In the genomic region with DNA sequence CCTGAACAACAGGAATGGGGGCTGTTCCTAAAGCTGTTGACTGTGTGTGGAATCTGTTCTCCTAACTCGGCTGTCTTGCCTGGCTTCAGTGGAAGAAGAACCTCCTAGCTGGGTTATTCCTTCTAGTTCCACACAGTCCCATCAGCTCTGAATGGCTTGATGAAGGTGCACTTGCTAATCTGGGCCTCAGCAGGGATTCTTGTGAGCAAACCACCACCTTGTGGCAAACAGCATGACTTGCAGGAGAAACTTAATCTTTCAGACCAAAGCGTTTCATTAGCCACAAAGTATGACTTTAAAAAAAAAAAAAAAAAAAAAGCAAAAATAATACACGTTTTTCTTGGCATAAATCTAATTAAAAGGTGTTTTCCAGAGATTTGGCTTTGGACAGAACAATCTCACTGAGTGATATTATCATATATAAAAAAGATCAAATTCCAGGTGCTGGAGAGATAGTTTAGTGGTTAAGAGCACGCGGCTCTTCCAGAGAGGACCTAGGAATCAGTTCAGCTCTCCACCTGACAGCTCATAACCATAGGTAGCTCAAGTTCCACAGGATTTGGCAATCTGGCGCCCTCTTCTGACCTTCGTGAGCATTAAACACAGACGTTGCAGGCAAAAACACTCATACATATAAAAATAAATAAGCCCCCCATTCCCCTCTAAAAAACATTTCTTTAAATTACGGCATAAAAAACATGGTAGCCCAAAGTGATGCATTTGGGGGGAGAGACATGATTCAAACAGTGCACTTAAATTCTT, we compare ENCODE assay signal across 8 mouse cellular contexts. TPM values are rescaled to one million over a fixed set of nuclear protein-coding genes. Genes with fewer than 3 reads are reported as not detected.
DNase-seq lines count a peak whose midpoint lies in the region; ATAC-seq and TF ChIP-seq lines count a peak whose summit lies in the region.
"Had no signal": no experiment of that assay in that cellular context is flagged by ENCODE, and none has a peak within 500 bp of the region (broad histone marks: within the 10 kb centered on the region; RNA-seq: fewer than 3 reads in every experiment).

No protein-coding gene starts in this region.

- H3K4me3 ChIP-seq in intestine, embryonic 16.5 days (ENCODE audit: low read length), result no peak overlapping the region
- no peak overlapping the region for H3K4me3 ChIP-seq in intestine, embryonic 15.5 days (replicated peaks)
- H3K4me3 ChIP-seq in ES-E14 (ENCODE audit: insufficient read depth in 1 of 2, low read depth in 1 of 2, low read length in 2 of 2, poor library complexity in 1 of 2, severe bottlenecking in 1 of 2), result no peak overlapping the region
- H3K4me3 ChIP-seq: liver, embryonic 15.5 days had no signal

- H3K9ac ChIP-seq in intestine, embryonic 16.5 days (ENCODE audit: low read depth, low read length), result no peak overlapping the region
- no peak overlapping the region for H3K9ac ChIP-seq in intestine, embryonic 15.5 days
- H3K9ac ChIP-seq in ES-E14 (ENCODE audit: insufficient read depth, low read depth, low read length, poor library complexity, severe bottlenecking), result no peak overlapping the region
- H3K9ac ChIP-seq: liver, embryonic 15.5 days had no signal

- in situ Hi-C loops in ES-E14 (cut with MboI; ENCODE audit: low sequenced_read_pairs in 2 of 2, unreplicated experiment in 2 of 2), result no loop called here

- H3K4me2 ChIP-seq in intestine, embryonic 16.5 days (ENCODE audit: low read depth, low read length), result no peak overlapping the region
- no peak overlapping the region for H3K4me2 ChIP-seq in intestine, embryonic 15.5 days (replicated peaks)
- H3K4me2 ChIP-seq: liver, embryonic 15.5 days had no signal

- ATAC-seq in intestine, embryonic 16.5 days, result 0 out of 2 replicates have a peak, but pooled peaks have one; percentile 41
- ATAC-seq in intestine, embryonic 15.5 days, result no peak

- H3K36me3 ChIP-seq in intestine, embryonic 16.5 days (ENCODE audit: control insufficient read depth, insufficient read depth, low read length), result no peaks in the 10 kb centered on the region
- no peaks in the 10 kb centered on the region for H3K36me3 ChIP-seq in intestine, embryonic 15.5 days
- no peaks in the 10 kb centered on the region for H3K36me3 ChIP-seq in ES-E14 (ENCODE audit: control insufficient read depth, insufficient read depth, low read length, poor library complexity, severe bottlenecking)
- H3K36me3 ChIP-seq: liver, embryonic 15.5 days had no signal

- no peak overlapping the region for H3K27ac ChIP-seq in intestine, embryonic 16.5 days (ENCODE audit: low read length)
- no peak overlapping the region for H3K27ac ChIP-seq in intestine, embryonic 15.5 days
- no peak overlapping the region for H3K27ac ChIP-seq in ES-E14 (ENCODE audit: insufficient read depth, low read depth, low read length, poor library complexity, severe bottlenecking)
- H3K27ac ChIP-seq: liver, embryonic 15.5 days had no signal

- H3K9me3 ChIP-seq in intestine, embryonic 16.5 days (ENCODE audit: control insufficient read depth, low read length), result no peaks in the 10 kb centered on the region
- H3K9me3 ChIP-seq in intestine, embryonic 15.5 days, result no peaks in the 10 kb centered on the region
- H3K9me3 ChIP-seq in ES-E14 (ENCODE audit: control insufficient read depth, insufficient read depth, low read depth, low read length), result no peaks in the 10 kb centered on the region
- H3K9me3 ChIP-seq: liver, embryonic 15.5 days had no signal

- peaks cover 9% of the 10 kb centered on the region; the same call in 1 of the 2 replicates for H3K27me3 ChIP-seq in intestine, embryonic 16.5 days (replicated peaks; ENCODE audit: control insufficient read depth, insufficient read depth, low read length)
- no peaks in the 10 kb centered on the region; the same call in 1 of the 2 replicates for H3K27me3 ChIP-seq in intestine, embryonic 15.5 days (replicated peaks)

- peaks cover 3% of the 10 kb centered on the region; the same call in 1 of the 2 replicates for H3K4me1 ChIP-seq in intestine, embryonic 16.5 days (ENCODE audit: control insufficient read depth, insufficient read depth, low read length)
- no peaks in the 10 kb centered on the region for H3K4me1 ChIP-seq in intestine, embryonic 15.5 days (replicated peaks)
- peaks cover 1 to 6% of the 10 kb centered on the region in 2 experiments; a peak in 2 of 4 replicates for H3K4me1 ChIP-seq in ES-E14 (ENCODE audit: control insufficient read depth in 2 of 2, insufficient read depth in 2 of 2, low read length in 2 of 2, poor library complexity in 1 of 2)
- H3K4me1 ChIP-seq: liver, embryonic 15.5 days had no signal

- whole genome bisulfite sequencing in intestine, embryonic 16.5 days, result 42% methylated on average over 9 of the region's 9 CpGs
- 37% methylated on average over 9 of the region's 9 CpGs for WGBS in intestine, embryonic 15.5 days

- no peak for DNase-seq in ES-E14 (ENCODE audit: low read depth, low spot score)
- peak; percentile 81 for DNase-seq in brain, adult 2 months (ENCODE audit: low read depth, low spot score)
- DNase-seq in lung, postnatal 25 days (ENCODE audit: low spot score), result peak; percentile 32
- DNase-seq in urinary bladder, postnatal 25 days (ENCODE audit: low spot score), result no peak
- DNase-seq in ovary, postnatal 36 days (ENCODE audit: low spot score), result no peak

TF ChIP-seq in ES-E14, 5 proteins besides CTCF, POLR2A, EP300 and RAD21:
- TF ChIP-seq CHD2 (IDR thresholded peaks at IDR 0.05; ENCODE audit: low read depth, low read length), result no peak
- 0 out of 2 replicates have a peak, but pooled peaks have one; percentile 46 for TF ChIP-seq ZC3H11A (IDR thresholded peaks at IDR 0.05; ENCODE audit: borderline replicate concordance, low read depth, low read length)
- peak; percentile 66 for TF ChIP-seq ZNF384 (IDR thresholded peaks at IDR 0.05; ENCODE audit: low read depth, low read length)
- no peak for TF ChIP-seq HCFC1 (IDR thresholded peaks at IDR 0.05; ENCODE audit: borderline replicate concordance, insufficient read depth, low read length)

RNA-seq across cellular contexts. Expression of a gene that starts 1.2 kb away (rescaled TPM):
- 0.73 and 0.76 TPM in 2 replicates for polyA plus RNA-seq in intestine, embryonic 16.5 days (2015; fragmentation: Nextera tagmentation; extraction: Ambion mirVana)
- 0.25 and 0.33 TPM in 2 replicates for polyA plus RNA-seq in intestine, embryonic 15.5 days (2015; fragmentation: Nextera tagmentation; extraction: Ambion mirVana)
- total RNA-seq in ES-E14 (2012; rRNA removed), result 0.48 TPM in 1 of 2 replicates, not detected in the other
- polyA plus RNA-seq: liver, embryonic 15.5 days had no signal

RNA-seq across cellular contexts. Expression of a gene that starts 12.9 kb away (rescaled TPM):
- 6.8 and 6.9 TPM in 2 replicates for polyA plus RNA-seq in intestine, embryonic 16.5 days (2015; fragmentation: Nextera tagmentation; extraction: Ambion mirVana)
- polyA plus RNA-seq in intestine, embryonic 15.5 days (2015; fragmentation: Nextera tagmentation; extraction: Ambion mirVana), result 11.0 and 12.5 TPM in 2 replicates
- 28.5 and 35.5 TPM in 2 replicates for total RNA-seq in ES-E14 (2012; rRNA removed)

Comparison
In these comparisons a context has a peak if more than half of its experiments do, and no peak if none do; other contexts are left out.
1. DNase-seq: peak in brain, adult 2 months (single experiment) and lung, postnatal 25 days (single experiment); none in ES-E14 (single experiment), urinary bladder, postnatal 25 days (single experiment) and ovary, postnatal 36 days (single experiment).